Mouse (Mus musculus) B cell, adult (primary cell): ENCODE results near the gene Lin28b. TPM values are rescaled to one million over a fixed set of nuclear protein-coding genes. Genes with fewer than 3 reads are reported as not detected.

Experiments used
- total RNA-seq: library from RNA; stranded (reverse); gene quantifications from 4 replicates; pipeline ENCODE4 v1.2.4, GENCODE M21; 2023; ENCODE audit not compliant: inconsistent age

Gene Lin28b
- total RNA-seq, result not detected in 4 replicates

DNA sequence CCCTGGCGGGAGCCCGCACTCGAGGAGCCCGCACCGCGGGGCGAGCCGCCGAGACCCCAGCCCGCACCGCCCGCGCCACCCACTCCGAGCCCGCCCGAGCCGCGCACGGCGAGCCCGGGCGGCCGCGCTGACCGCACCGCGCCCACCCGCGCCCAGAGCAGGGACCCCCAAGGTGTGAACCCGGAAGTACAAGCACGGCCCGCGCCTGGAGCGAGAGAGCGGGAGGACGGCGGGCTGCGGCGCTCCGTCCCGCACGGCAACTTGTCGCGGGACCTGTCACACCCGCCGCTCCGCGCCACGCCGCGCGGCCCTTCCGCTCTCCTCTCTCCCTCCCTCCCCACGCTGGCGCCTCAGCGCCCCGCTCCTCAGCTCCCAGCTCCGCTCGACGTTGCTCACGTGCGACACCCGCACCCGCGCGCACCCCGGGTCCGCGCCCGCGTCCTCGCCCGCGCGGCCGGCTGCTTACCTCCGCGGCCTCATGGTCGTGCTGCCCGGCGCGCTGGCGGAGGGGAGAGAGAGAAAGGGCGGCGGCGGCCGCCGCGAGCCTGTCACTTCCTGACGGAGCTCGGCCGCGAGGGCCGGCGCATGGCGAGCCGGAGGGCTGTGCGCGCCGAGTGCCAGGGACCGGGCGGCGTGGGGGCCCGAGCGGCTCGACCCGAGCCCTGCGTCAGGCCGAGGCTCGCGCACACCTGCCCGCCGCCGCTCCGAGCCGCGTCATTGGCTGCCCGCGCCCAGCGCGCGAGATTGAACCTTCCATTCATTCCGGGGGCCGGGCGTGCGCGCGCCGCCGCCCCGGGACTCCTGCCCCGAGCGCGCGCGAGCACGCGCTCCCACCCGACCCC, at the start of gene Lin28b:
Gene Lin28b, minus strand, starts transcription at position 635 of the 842 bp plus-strand sequence.

GRCm38 (mm10) chr10:45335434-45336422, 150.5 kb downstream of the Lin28b start, which contains the start of gene Bves:
Gene Bves (plus strand): TSS chr10:45335772.

Other genes with a start within 250 kb of the Lin28b start
- gene Bves, start 150.6 kb downstream of the Lin28b start, total RNA-seq, result not detected in 4 replicates
- gene Hace1, start 91.4 kb upstream of the Lin28b start, total RNA-seq, result 14.5 to 23.4 TPM (median 22.0 TPM) in 4 replicates